Mouse (Mus musculus): ENCODE results near the gene Arhgap22.

DNA sequence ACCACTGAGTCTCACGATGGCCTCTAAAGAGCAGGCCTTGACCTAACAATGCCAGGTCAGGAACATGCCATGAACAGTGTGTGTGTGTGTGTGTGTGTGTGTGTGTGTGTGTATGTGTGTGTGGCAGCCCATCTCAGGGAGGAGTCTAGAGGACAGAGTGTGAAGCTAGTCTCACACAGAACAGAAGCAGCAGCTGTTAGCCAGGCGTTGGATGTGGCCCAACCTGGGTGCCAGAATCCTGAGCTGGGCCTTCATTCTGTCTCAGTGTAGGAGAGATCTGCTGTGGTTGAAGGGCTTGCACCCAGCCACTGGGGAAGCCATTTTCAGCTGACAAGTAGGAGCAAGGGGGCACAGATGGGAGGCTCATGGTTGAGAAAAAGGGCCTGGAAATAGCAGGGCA, 64.5 kb downstream of the Arhgap22 start:
- no peak for TF ChIP-seq CTCF (IDR thresholded peaks at IDR 0.05; ENCODE audit: control insufficient read depth, insufficient read depth, insufficient read length)
- no peak for TF ChIP-seq USF1 (IDR thresholded peaks at IDR 0.05; ENCODE audit: low read depth)
- TF ChIP-seq MYOD1 (IDR thresholded peaks at IDR 0.05; ENCODE audit: control insufficient read depth, insufficient read length, low read depth): no peak
- no peak for TF ChIP-seq MAX (IDR thresholded peaks at IDR 0.05)
- no peak for TF ChIP-seq MYOG (IDR thresholded peaks at IDR 0.05; ENCODE audit: control insufficient read depth, extremely low read depth, insufficient read length)
